Comparison of ENCODE assay signal across 23 mouse cellular contexts in genomic region chr1:84646781-84647180, GRCm38 (mm10). TPM values are rescaled to one million over a fixed set of nuclear protein-coding genes. Genes with fewer than 3 reads are reported as not detected.
DNase-seq lines count a peak whose midpoint lies in the region; ATAC-seq lines count a peak whose summit lies in the region.
"Had no signal": no experiment of that assay in that cellular context is flagged by ENCODE, and none has a peak within 500 bp of the region (broad histone marks: within the 10 kb centered on the region; RNA-seq: fewer than 3 reads in every experiment).

No protein-coding gene starts in this region.

- H3K27me3 ChIP-seq in kidney, embryonic 14.5 days (ENCODE audit: control insufficient read depth, insufficient read depth, low read length), result no peaks in the 10 kb centered on the region
- H3K27me3 ChIP-seq: forebrain, embryonic 12.5 days; heart, embryonic 12.5 days; intestine, embryonic 15.5 days had no signal

- WGBS in kidney, embryonic 14.5 days, result 95% methylated on average over 2 of the region's 2 CpGs

- H3K4me2 ChIP-seq in kidney, embryonic 14.5 days (replicated peaks; ENCODE audit: low read depth, low read length), result no peak overlapping the region
- H3K4me2 ChIP-seq: forebrain, embryonic 12.5 days; heart, embryonic 12.5 days; intestine, embryonic 15.5 days; liver, embryonic 11.5 days; lung, embryonic 14.5 days; midbrain, embryonic 11.5 days had no signal

- no peaks in the 10 kb centered on the region for H3K9me3 ChIP-seq in kidney, embryonic 14.5 days (ENCODE audit: control insufficient read depth, low read length)
- H3K9me3 ChIP-seq: forebrain, embryonic 12.5 days; heart, embryonic 12.5 days; hindbrain, embryonic 10.5 days; intestine, embryonic 15.5 days; limb, embryonic 10.5 days had no signal

- no peaks in the 10 kb centered on the region for H3K36me3 ChIP-seq in kidney, embryonic 14.5 days (ENCODE audit: control insufficient read depth, insufficient read depth, low read length)
- H3K36me3 ChIP-seq: forebrain, embryonic 12.5 days; heart, embryonic 12.5 days; hindbrain, embryonic 10.5 days; intestine, embryonic 15.5 days; limb, embryonic 10.5 days had no signal

- no peak overlapping the region for H3K4me3 ChIP-seq in kidney, embryonic 14.5 days (ENCODE audit: low read length)
- H3K4me3 ChIP-seq: forebrain, embryonic 12.5 days; heart, embryonic 12.5 days; hindbrain, embryonic 10.5 days; intestine, embryonic 15.5 days; limb, embryonic 10.5 days had no signal

- ATAC-seq in kidney, embryonic 14.5 days (ENCODE audit: low FRiP score, low TSS enrichment), result no peak
- ATAC-seq: intestine, embryonic 15.5 days had no signal

- intact Hi-C loops in heart, postnatal 36 days (cut with DNase I), result no loop called here

- no peaks in the 10 kb centered on the region for H3K4me1 ChIP-seq in kidney, embryonic 14.5 days (ENCODE audit: control insufficient read depth, insufficient read depth, low read length)
- H3K4me1 ChIP-seq: forebrain, embryonic 12.5 days; heart, embryonic 12.5 days; hindbrain, embryonic 10.5 days; intestine, embryonic 15.5 days; limb, embryonic 10.5 days had no signal

- H3K27ac ChIP-seq in kidney, embryonic 14.5 days (ENCODE audit: low read depth, low read length), result no peak overlapping the region
- H3K27ac ChIP-seq: forebrain, embryonic 12.5 days; hindbrain, embryonic 10.5 days; intestine, embryonic 15.5 days; kidney, postnatal 0 days; limb, embryonic 10.5 days; macrophage; stomach, postnatal 0 days had no signal

- peak; percentile 6 for DNase-seq in heart, postnatal 4 days
- no peak for DNase-seq in heart, postnatal 36 days
- DNase-seq in Muller cell, postnatal 12 days (ENCODE audit: inconsistent ontology term), result peak; percentile 31
- peak; percentile 41 for DNase-seq in adrenal gland, postnatal 10 days
- DNase-seq in cerebellum, adult 8-10 months, result peak; percentile 6
- no peak for DNase-seq in right cerebral cortex, postnatal 4 days
- no peak for DNase-seq in spleen, adult 18-20 months
- DNase-seq: gastrocnemius, postnatal 25 days; layer of hippocampus, postnatal 36 days; lung, embryonic 14.5 days; right cerebral cortex, postnatal 14 days had no signal

- H3K9ac ChIP-seq in kidney, embryonic 14.5 days (ENCODE audit: low read depth, low read length), result no peak overlapping the region
- H3K9ac ChIP-seq: forebrain, embryonic 12.5 days; heart, embryonic 12.5 days; intestine, embryonic 15.5 days; lung, embryonic 14.5 days had no signal

RNA-seq across cellular contexts. Expression of gene Dner, which starts 49.2 kb away (rescaled TPM):
- under 1 TPM; 0.27 to 0.86 TPM for total RNA-seq in heart, postnatal 4 days (2021)
- under 1 TPM in 1 of 2 experiments, not detected in 1; 0.08 TPM for total RNA-seq in heart, postnatal 36 days (2021)
- total RNA-seq in adrenal gland, postnatal 10 days (2021), result 1 to 10 TPM; 2.7 to 5.7 TPM
- polyA plus RNA-seq in kidney, embryonic 14.5 days (2014; fragmentation: Nextera tagmentation; extraction: Ambion mirVana), result 0.31 and 1.1 TPM in 2 replicates
- total RNA-seq: neutrophil, adult 5-6 weeks had no signal

Comparison
In these comparisons a context has a peak if more than half of its experiments do, and no peak if none do; other contexts are left out.
1. DNase-seq: peak in heart, postnatal 4 days (single experiment), Muller cell, postnatal 12 days (single experiment), adrenal gland, postnatal 10 days (single experiment) and cerebellum, adult 8-10 months (single experiment); none in heart, postnatal 36 days (0 of 2), right cerebral cortex, postnatal 4 days (single experiment) and spleen, adult 18-20 months (0 of 2).